Mouse (Mus musculus): Measurements from ENCODE around the gene Parp3. TPM values are rescaled to one million over a fixed set of nuclear protein-coding genes. Genes with fewer than 3 reads are reported as not detected.
A peak's percentile ranks its signal among the peaks of the same experiment; 100 is the strongest.

The Parp3 gene
- polyA plus RNA-seq, 1 experiment = 5.6 TPM

- no peak for TF ChIP-seq FLI1 (IDR thresholded peaks at IDR 0.05; ENCODE audit: low read length)
- H3K4me3 ChIP-seq (replicated peaks) = peak within 1 kb of the TSS; percentile 94
- no peaks in the 10 kb centered on the region for H3K9me3 ChIP-seq
- H3K36me3 ChIP-seq (replicated peaks; ENCODE audit: low read length) = peaks cover 22% of the 10 kb centered on the region
- H3K27me3 ChIP-seq (replicated peaks) = peaks cover 2% of the 10 kb centered on the region
- H3K4me1 ChIP-seq = peaks cover 76% of the 10 kb centered on the region
These were observed 1.1 kb downstream of the Parp3 start, which contains the start of gene Rrp9 for GRCm38 (mm10) chr9:106475663-106476001. Rrp9 (plus strand) TSS chr9:106475963.

GRCm38 (mm10) chr9:106475046-106475445 lies 1.7 kb downstream of the Parp3 start:
- peaks cover 76% of the 10 kb centered on the region for H3K4me1 ChIP-seq
- TF ChIP-seq FLI1 (IDR thresholded peaks at IDR 0.05; ENCODE audit: low read length) = no peak
- TF ChIP-seq GATA1 (IDR thresholded peaks at IDR 0.05; ENCODE audit: borderline replicate concordance, low read length) = no peak
- H3K9me3 ChIP-seq = no peaks in the 10 kb centered on the region
- H3K4me3 ChIP-seq (replicated peaks) = peak overlapping the region; percentile 94
- H3K27me3 ChIP-seq (replicated peaks) = peaks cover 2% of the 10 kb centered on the region
- peaks cover 16% of the 10 kb centered on the region for H3K36me3 ChIP-seq (replicated peaks; ENCODE audit: low read length)

DNA sequence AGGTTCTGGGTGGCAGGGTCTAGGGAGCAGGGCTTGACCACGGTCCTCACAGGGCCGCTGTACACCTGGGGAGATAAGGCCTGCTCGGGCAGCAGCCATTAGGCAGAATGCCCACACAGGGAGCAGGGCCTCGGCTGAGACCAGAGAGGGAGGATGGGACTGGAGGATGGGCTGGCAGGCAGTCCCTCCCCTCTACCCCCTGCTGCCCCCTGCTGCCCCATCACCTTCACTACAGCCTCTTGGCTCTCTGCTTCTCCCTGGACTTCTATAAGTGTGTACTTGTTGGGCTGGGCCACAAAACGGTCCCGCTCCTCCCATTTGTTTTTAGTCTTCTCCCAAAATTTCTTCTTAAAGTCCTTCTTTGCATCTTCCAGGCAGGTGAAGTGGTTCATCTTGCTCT lies 2.3 kb downstream of the Parp3 start:
- peak overlapping the region; percentile 94 for H3K4me3 ChIP-seq (replicated peaks)
- TF ChIP-seq FLI1 (IDR thresholded peaks at IDR 0.05; ENCODE audit: low read length) = no peak
- no peak for TF ChIP-seq GATA1 (IDR thresholded peaks at IDR 0.05; ENCODE audit: borderline replicate concordance, low read length)
- peaks cover 2% of the 10 kb centered on the region for H3K27me3 ChIP-seq (replicated peaks)
- H3K4me1 ChIP-seq = peaks cover 80% of the 10 kb centered on the region
- no peaks in the 10 kb centered on the region for H3K9me3 ChIP-seq
- H3K36me3 ChIP-seq (replicated peaks; ENCODE audit: low read length) = peaks cover 10% of the 10 kb centered on the region

DNA sequence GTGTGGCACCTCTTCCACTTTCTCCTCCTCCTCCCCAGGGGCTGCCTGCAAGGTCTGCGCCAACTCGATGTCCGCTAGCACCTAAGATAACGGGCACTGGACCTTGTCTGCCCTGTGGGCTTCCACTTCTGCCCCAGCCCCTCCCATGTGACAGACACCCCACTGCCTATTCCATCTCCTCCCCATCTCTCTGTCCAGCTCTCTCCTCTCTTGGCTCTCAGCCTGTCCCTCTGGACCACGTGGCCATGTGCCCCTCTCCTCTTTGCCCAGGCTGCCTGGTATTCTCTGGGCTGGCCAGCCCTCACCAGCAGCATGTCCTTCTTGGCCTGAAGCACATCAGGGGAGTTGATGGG lies 3.0 kb downstream of the Parp3 start:
- Histone ChIP-seq H3K4me3 (replicated peaks) (no peak overlapping the region), H3K4me1 (peaks cover 85% of the 10 kb centered on the region), H3K36me3 (replicated peaks; ENCODE audit: low read length) (peaks cover 8% of the 10 kb centered on the region), H3K27me3 (replicated peaks) (peaks cover 2% of the 10 kb centered on the region), H3K9me3 (no peaks in the 10 kb centered on the region)
- TF ChIP-seq GATA1 (IDR thresholded peaks at IDR 0.05; ENCODE audit: borderline replicate concordance, low read length) = no peak
- TF ChIP-seq FLI1 (IDR thresholded peaks at IDR 0.05; ENCODE audit: low read length) = no peak

DNA sequence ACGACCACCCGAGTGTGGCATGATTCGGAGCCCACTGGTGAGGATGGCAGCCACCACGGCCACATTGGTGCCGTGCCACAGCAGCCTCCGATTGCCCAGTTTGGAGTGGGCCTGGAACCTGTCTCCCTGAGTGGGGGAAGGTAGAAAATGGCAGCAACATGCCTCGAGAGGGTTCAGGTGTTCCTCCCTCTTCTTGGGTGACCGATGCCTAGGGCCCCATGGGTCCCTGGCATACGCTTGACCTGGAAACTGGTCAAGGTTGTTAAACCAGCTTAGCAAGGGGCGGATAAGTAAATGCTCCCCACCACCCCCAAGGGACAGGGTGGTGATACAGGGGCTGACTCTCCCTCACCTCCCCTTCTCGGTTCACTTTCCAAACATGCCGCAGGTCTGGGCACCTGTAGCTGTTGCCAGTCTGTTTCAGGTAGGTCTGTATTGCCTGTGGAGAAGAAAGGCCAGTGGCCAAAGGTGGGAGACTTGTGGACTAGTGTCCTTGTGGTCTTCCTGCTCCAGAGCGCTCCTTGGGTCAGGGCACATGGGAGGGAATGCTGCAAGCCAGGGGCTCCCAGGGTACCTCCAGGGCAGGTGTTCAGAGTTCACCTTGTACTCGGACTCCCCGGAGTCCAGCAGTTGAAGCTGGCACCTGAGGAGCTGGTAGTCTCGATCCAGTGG lies 3.5 kb downstream of the Parp3 start:
- Histone ChIP-seq H3K4me1 (peaks cover 84% of the 10 kb centered on the region), H3K9me3 (no peaks in the 10 kb centered on the region), H3K27me3 (replicated peaks) (peaks cover 2% of the 10 kb centered on the region), H3K36me3 (replicated peaks; ENCODE audit: low read length) (peaks cover 8% of the 10 kb centered on the region), H3K4me3 (replicated peaks) (no peak overlapping the region)
- TF ChIP-seq GATA1 (IDR thresholded peaks at IDR 0.05; ENCODE audit: borderline replicate concordance, low read length) (no peak), FLI1 (IDR thresholded peaks at IDR 0.05; ENCODE audit: low read length) (no peak)

DNA sequence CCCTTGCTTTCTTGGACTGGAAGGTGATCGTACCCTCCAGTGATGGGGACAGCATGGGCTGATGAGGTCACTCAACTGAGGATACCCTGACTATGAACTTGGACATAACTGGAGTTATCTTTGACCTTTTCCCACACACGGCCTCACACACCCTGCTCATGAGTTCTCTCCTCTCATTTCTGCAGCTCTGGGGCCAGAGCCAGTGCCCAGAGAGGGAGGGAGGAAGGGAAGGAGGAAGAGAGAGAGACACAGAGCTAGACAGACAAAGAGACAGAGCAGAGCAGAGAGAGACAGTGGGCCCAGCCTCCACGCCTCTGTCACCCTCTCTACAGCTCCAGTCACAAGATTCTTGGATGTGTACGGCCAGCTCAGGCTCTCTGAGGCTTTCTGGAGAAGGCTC lies 4.4 kb downstream of the Parp3 start:
- peaks cover 7% of the 10 kb centered on the region for H3K27me3 ChIP-seq (replicated peaks)
- H3K4me3 ChIP-seq (replicated peaks) = no peak overlapping the region
- H3K9me3 ChIP-seq = no peaks in the 10 kb centered on the region
- peaks cover 8% of the 10 kb centered on the region for H3K36me3 ChIP-seq (replicated peaks; ENCODE audit: low read length)
- H3K4me1 ChIP-seq = peaks cover 77% of the 10 kb centered on the region
- TF ChIP-seq GATA1 (IDR thresholded peaks at IDR 0.05; ENCODE audit: borderline replicate concordance, low read length) (no peak), FLI1 (IDR thresholded peaks at IDR 0.05; ENCODE audit: low read length) (no peak)

- Histone ChIP-seq H3K36me3 (replicated peaks; ENCODE audit: low read length) (peaks cover 8% of the 10 kb centered on the region), H3K27me3 (replicated peaks) (peaks cover 11% of the 10 kb centered on the region), H3K4me1 (peaks cover 77% of the 10 kb centered on the region), H3K9me3 (no peaks in the 10 kb centered on the region), H3K4me3 (replicated peaks) (no peak overlapping the region)
- no peak for TF ChIP-seq GATA1 (IDR thresholded peaks at IDR 0.05; ENCODE audit: borderline replicate concordance, low read length)
- no peak for TF ChIP-seq FLI1 (IDR thresholded peaks at IDR 0.05; ENCODE audit: low read length)
These were observed 4.9 kb downstream of the Parp3 start for GRCm38 (mm10) chr9:106471892-106472291.

DNA sequence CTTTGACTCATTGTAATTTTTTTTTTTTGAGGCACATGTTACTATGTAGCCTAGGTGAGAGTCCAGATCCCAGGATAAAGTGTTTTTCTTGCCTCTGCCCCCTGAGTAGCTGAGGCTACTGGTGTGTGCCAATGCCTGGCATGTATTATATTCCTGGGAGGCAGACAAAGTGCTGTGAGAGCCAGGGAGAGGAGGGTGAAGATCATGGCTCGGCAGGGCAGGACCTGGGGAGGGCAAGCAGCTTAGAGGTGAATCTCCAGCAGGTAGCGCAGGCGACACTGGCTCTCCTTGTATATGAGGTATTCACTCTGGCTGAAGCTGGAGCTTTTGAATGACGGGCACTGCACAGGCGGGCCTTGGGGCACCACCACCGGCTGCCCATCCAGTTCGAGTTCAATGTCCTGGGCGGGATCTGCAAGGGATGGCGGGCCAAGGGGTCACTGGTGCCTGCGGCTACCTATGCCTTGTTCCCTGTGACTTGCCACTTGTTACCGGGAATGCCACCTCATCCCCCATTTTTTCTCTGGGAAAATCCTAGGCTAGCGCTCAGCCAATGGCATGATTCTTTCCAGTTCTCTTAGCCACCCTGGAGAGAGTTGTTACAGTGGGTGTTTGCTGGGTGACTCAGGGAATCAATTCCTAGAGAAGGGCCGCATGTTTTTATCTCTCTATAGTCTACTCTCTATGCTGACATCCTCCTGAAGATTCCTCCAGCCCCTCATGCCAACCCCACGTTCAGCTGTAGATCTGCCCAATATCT lies 5.6 kb downstream of the Parp3 start:
- no peak overlapping the region for H3K4me3 ChIP-seq (replicated peaks)
- peaks cover 70% of the 10 kb centered on the region for H3K4me1 ChIP-seq
- no peaks in the 10 kb centered on the region for H3K9me3 ChIP-seq
- H3K27me3 ChIP-seq (replicated peaks) = peaks cover 16% of the 10 kb centered on the region
- H3K36me3 ChIP-seq (replicated peaks; ENCODE audit: low read length) = peaks cover 8% of the 10 kb centered on the region
- TF ChIP-seq FLI1 (IDR thresholded peaks at IDR 0.05; ENCODE audit: low read length) = no peak
- no peak for TF ChIP-seq GATA1 (IDR thresholded peaks at IDR 0.05; ENCODE audit: borderline replicate concordance, low read length)

DNA sequence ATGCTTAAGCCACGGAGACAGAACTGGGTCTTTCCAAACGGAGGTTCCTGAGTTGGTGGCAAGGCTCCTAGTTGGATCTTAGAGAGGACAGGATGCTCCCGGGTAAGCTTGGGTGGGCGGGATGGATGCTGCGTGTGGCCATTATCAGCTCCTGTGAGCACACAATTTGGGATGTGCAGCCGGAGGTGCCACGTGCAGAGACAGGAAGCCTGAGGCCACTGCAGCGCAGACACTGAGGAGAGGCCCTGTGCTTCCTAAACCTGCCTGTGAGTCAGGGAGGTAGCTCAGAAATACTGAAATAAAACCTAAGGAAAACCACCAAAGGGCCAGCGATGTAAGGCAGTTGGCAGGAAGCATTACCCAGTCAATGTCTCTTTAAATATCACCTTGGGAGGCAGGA lies 7.0 kb downstream of the Parp3 start:
- H3K27me3 ChIP-seq (replicated peaks) = peaks cover 30% of the 10 kb centered on the region
- peaks cover 8% of the 10 kb centered on the region for H3K36me3 ChIP-seq (replicated peaks; ENCODE audit: low read length)
- H3K4me3 ChIP-seq (replicated peaks) = peak overlapping the region; percentile 66
- H3K9me3 ChIP-seq = 0 out of 2 replicates have a peak, but pooled peaks cover 4% of the 10 kb centered on the region
- TF ChIP-seq FLI1 (IDR thresholded peaks at IDR 0.05; ENCODE audit: low read length) (no peak), GATA1 (IDR thresholded peaks at IDR 0.05; ENCODE audit: borderline replicate concordance, low read length) (no peak)
- H3K4me1 ChIP-seq = peaks cover 68% of the 10 kb centered on the region

- Histone ChIP-seq H3K36me3 (replicated peaks; ENCODE audit: low read length) (peaks cover 8% of the 10 kb centered on the region), H3K4me1 (peaks cover 68% of the 10 kb centered on the region), H3K9me3 (0 out of 2 replicates have a peak, but pooled peaks cover 4% of the 10 kb centered on the region), H3K4me3 (replicated peaks) (peak overlapping the region; percentile 42), H3K27me3 (replicated peaks) (peaks cover 35% of the 10 kb centered on the region)
- TF ChIP-seq GATA1 (IDR thresholded peaks at IDR 0.05; ENCODE audit: borderline replicate concordance, low read length) = no peak
- TF ChIP-seq FLI1 (IDR thresholded peaks at IDR 0.05; ENCODE audit: low read length) = no peak
These were observed 7.4 kb downstream of the Parp3 start for GRCm38 (mm10) chr9:106469317-106469716.
